Mouse (Mus musculus) liver, embryonic 14 days (tissue): ENCODE results near the gene Celsr2. TPM values are rescaled to one million over a fixed set of nuclear protein-coding genes. Genes with fewer than 3 reads are reported as not detected.

Experiments used
- polyA plus RNA-seq: library from polyadenylated mRNA; depleted of rRNA; stranded (reverse); fragments of >200 nt; gene quantifications from 2 replicates; pipeline ENCODE4 v1.2.3, GENCODE M21; 2012; rRNA removed

Gene Celsr2
- polyA plus RNA-seq = 0.23 and 0.29 TPM in 2 replicates

DNA sequence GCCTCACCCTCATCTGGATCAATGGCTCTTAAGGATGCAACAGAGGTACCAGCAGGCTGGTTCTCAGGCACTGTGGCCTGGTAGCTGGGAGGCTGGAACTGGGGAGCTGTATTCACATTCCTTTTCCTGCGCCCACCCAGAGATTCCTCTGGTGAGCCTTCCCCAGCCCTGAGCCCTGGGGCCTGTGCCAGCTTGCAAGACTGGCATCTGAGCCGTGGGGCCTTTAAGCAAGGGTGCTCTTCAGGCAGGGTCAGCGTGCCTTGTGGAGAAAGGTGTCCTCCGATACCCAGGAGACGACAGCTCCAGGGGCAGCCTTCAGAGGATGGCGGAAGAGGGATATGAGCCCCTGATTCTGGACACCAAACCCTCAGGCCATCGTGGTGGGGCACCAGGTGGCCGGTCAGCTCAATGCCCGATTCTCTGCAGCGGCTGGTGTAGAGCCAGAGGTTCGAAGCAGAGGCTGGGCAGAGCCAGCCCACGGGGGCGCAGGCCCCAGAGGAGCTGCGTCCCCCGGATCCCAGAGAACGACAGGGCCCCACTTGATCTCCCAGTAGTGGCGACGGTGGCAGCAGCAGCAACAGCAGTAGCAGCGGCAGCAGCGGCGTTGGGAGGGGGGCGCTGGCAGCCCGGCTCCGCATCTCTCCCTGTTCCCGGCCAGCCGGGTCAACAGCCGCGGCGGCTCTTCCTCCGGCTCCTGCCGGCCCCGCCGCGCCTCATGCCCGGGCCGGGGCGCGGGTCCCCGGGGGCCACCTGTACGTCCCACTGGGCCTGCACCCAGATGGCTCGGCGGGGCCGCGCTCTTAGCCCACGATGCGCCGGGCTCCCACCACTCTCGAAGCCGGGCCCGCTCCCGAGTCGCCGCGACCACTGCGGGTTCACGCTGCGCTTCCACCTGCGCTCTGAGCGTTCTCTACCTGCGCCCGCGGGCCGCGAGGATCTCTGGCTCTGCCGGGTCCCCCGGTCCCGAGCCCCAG lies at the start of gene Celsr2:
TSS of gene Celsr2 (minus strand) at position 696 of the 974 bp plus-strand sequence.

DNA sequence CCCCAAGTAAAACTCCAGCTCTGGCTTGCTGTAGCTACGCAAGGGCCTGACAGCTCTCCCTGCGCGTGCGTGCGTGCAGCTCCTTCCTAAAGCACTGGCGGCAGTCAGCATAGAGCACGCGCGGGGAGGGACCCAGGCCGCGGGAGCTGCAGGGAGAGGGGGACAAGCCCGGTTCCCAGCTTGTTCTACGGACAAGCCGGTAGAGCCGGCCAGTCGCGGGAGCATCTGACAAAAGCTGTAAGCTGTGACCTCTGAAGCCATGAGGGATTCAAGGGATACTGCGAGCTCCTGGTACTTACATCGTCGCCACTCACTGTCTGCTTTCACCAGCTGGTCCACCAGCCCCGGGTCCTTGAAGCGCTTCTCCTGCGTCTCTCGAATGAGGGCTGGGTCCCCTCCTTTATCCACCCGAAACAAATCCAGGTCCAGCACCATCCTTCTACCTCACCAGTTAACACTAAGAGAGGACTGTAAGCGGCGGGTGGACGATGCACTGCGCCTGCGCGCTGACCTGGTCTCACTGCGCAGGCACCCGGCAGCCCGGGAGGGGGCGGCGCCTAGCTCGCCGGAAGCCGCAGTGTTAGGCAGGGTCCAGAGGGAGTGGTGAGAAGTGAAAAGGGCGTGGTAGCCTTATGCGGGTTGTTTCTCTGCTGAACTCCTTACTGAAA lies 29.5 kb upstream of the Celsr2 start, which contains the start of gene Sars:
TSS of gene Sars (minus strand) at position 512 of the 668 bp plus-strand sequence.

DNA sequence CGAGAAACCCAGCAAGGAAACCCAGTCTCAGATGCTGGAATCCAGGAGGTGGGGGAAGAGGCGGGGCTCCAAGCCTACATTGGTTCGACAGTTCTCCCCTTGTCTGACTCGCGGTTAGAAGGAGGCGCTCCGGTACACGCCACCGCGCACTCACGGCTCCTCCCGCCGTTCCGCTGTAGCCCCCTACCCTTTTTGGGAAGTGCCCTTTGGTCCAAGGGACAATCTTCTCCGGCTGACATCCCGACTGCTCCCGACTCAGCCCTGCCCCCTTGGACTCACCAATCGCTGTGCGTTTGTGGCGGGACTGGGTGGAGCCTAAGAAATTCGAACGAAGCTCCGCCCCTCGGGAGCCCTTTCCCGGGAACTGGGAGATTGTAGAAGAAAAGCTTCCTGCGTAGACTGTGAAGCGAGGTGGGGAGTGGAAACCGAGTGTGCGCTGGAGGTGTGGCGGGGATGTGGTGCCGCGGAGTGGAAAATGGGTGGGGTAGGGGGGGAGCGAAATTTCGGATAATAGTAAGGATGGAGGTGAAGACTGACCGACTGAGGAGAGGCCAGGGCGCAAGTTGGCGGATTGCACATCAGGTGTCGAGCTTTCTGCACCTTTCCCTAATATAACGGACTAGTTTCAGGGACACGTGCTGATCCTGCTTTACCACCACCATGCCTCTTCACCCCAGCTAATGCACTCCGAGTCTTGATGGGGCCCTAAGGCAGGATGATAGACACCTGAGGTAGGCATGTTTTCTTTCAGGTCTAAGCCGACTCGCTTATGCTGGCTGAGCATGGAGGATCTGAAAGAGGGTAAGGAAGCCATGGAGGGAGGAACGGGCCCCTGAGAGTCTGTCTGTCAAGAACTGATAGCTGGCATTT lies 31.6 kb downstream of the Celsr2 start, which contains the start of gene Psrc1:
TSS of gene Psrc1 (plus strand) at position 355 of the 870 bp plus-strand sequence.

GRCm38 (mm10) chr3:108364270-108364995 lies 50.9 kb downstream of the Celsr2 start, which contains the start of gene Mybphl:
Gene Mybphl (plus strand): TSS chr3:108364911.

Other genes starting within 250 kb of the Celsr2 start
- gene Amigo1, start 229.2 kb downstream of the Celsr2 start, polyA plus RNA-seq = 0.35 and 0.41 TPM in 2 replicates
- gene Cyb561d1, start 214.3 kb downstream of the Celsr2 start, polyA plus RNA-seq = 1.5 and 1.9 TPM in 2 replicates
- 1.9 and 2.1 TPM in 2 replicates for gene Atxn7l2, start 204.6 kb downstream of the Celsr2 start, polyA plus RNA-seq
- 0.03 and 0.07 TPM in 2 replicates for gene Sypl2, start 188.9 kb downstream of the Celsr2 start, polyA plus RNA-seq
- 97.2 and 113 TPM in 2 replicates for gene Psma5, start 158.6 kb downstream of the Celsr2 start, polyA plus RNA-seq
- gene Sort1, start 131.5 kb downstream of the Celsr2 start, polyA plus RNA-seq = 3.5 and 4.0 TPM in 2 replicates
- gene Mybphl, start 50.6 kb downstream of the Celsr2 start, polyA plus RNA-seq = 0.16 and 0.25 TPM in 2 replicates
- gene Psrc1, start 31.7 kb downstream of the Celsr2 start, polyA plus RNA-seq = 20.7 and 20.8 TPM in 2 replicates
- 46.8 and 52.8 TPM in 2 replicates for gene Sars, start 29.7 kb upstream of the Celsr2 start, polyA plus RNA-seq
- gene 1700013F07Rik, start 118.6 kb upstream of the Celsr2 start, polyA plus RNA-seq = not detected in 2 replicates
- 0.05 and 0.11 TPM in 2 replicates for gene 5330417C22Rik, start 121.0 kb upstream of the Celsr2 start, polyA plus RNA-seq
- 3.4 and 4.7 TPM in 2 replicates for gene Tmem167b, start 146.9 kb upstream of the Celsr2 start, polyA plus RNA-seq
- gene Taf13, start 156.1 kb upstream of the Celsr2 start, polyA plus RNA-seq = 6.1 and 6.8 TPM in 2 replicates
- 1.5 TPM in 2 replicates for gene Wdr47, start 175.7 kb upstream of the Celsr2 start, polyA plus RNA-seq
- 25.3 and 27.0 TPM in 2 replicates for gene Clcc1, start 238.4 kb upstream of the Celsr2 start, polyA plus RNA-seq